Mouse (Mus musculus) embryonic facial prominence, embryonic 13.5 days (tissue): Measurements from ENCODE around the gene A930018P22Rik. TPM values are rescaled to one million over a fixed set of nuclear protein-coding genes. Genes with fewer than 3 reads are reported as not detected.

Experiments used
- ATAC-seq: fragments of 200-750 bp; cut with Nextera tagmentation; 2 replicates; pipeline ENCODE4 v1.8.0; 2017; ENCODE audit warnings: low read depth; ENCODE audit not compliant: insufficient number of reproducible peaks, insufficient read depth, low FRiP score, low TSS enrichment
- H3K27ac ChIP-seq: fragments of 300-500 bp; sonication (generic); 2 replicates; pipeline ENCODE4 v1.5.1; 2015; ENCODE audit warnings: moderate library complexity, mild to moderate bottlenecking, inconsistent platforms
- H3K27me3 ChIP-seq: fragments of 300-500 bp; sonication (generic); 2 replicates; pipeline ENCODE4 v1.6.1; 2015; ENCODE audit warnings: mild to moderate bottlenecking, inconsistent platforms
- H3K36me3 ChIP-seq: fragments of 300-500 bp; sonication (generic); 2 replicates; pipeline ENCODE4 v1.6.1; 2015; ENCODE audit warnings: mild to moderate bottlenecking, inconsistent platforms
- H3K4me1 ChIP-seq: fragments of 300-500 bp; sonication (generic); 2 replicates; pipeline ENCODE4 v1.6.1; 2015; ENCODE audit warnings: inconsistent platforms
- H3K4me2 ChIP-seq: fragments of 300-500 bp; sonication (generic); 2 replicates; pipeline ENCODE4 v1.6.1; 2015; ENCODE audit warnings: moderate library complexity, mild to moderate bottlenecking, inconsistent platforms
- H3K4me3 ChIP-seq: fragments of 300-500 bp; sonication (generic); 2 replicates; pipeline ENCODE4 v1.5.1; 2015; ENCODE audit warnings: mild to moderate bottlenecking, inconsistent platforms
- H3K9ac ChIP-seq: fragments of 300-500 bp; sonication (generic); 2 replicates; pipeline ENCODE4 v1.6.1; 2015; ENCODE audit warnings: mild to moderate bottlenecking, inconsistent platforms
- H3K9me3 ChIP-seq: fragments of 300-500 bp; sonication (generic); 2 replicates; pipeline ENCODE4 v1.6.1; 2016; ENCODE audit warnings: inconsistent platforms
- WGBS: fragments of 180-500 bp; shearing (Covaris S2); methylation state at CpG from one replicate; pipeline ENCODE4 v1.1.7; 2015; ENCODE audit warnings: mixed read lengths; 5-methylcytosine and 5-hydroxymethylcytosine counted together
- polyA plus RNA-seq: library from polyadenylated mRNA; unstranded; fragments of >200 nt; fragmentation: Nextera tagmentation; extraction: Ambion mirVana; gene quantifications from 2 replicates; pipeline ENCODE4 v1.2.1, GENCODE M21; 2015

The A930018P22Rik gene
- polyA plus RNA-seq, 1 experiment from 2014 or later = not detected

DNA sequence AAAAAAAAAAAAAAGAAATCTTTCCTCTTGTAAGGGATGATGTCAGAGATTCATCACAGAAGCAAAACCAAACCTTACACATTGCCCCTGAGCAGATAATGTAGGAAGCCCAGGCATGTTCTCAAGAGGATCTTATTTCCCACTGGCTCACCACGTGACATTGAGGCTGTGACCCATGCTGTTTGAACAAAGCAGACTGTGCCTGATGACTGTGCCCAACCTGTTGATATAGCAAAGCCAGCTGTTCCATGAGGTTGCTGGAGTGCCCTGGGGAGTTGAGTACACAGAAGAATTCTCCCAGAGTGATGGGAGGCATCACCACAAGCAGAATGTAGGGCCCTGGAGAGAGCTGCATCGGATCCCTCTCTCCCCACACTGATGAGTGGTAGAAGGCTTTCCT is 13.4 kb downstream of the A930018P22Rik start:
- Histone ChIP-seq H3K27ac (no peak overlapping the region), H3K36me3 (no peaks in the 10 kb centered on the region), H3K27me3 (no peaks in the 10 kb centered on the region), H3K4me1 (no peaks in the 10 kb centered on the region), H3K9ac (no peak overlapping the region), H3K4me2 (no peak overlapping the region), H3K9me3 (peaks cover 2% of the 10 kb centered on the region; the same call in 1 of the 2 replicates), H3K4me3 (no peak overlapping the region)
- no peak for ATAC-seq
- 56% methylated on average over 2 of the region's 2 CpGs for WGBS

DNA sequence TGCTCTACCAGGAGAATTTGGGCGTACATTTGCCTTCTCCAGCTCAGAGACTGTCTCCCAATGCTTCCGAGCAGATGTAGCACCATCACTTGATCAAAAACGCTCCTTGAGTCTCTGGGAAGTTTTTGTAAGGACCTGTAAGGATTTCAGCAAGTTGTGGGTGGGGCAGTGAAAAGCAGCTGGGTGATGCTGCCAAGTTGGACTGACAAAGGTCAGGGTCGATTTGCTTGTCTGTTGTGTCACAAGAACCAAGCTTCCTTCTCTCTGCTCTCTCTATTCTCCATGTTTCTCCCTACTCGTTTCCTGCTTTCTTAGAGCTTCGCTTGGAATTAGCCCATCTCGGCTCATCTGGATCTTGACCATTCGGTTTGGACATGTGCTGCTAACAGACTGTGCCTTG is 19.6 kb downstream of the A930018P22Rik start:
- H3K4me1 ChIP-seq = no peaks in the 10 kb centered on the region
- H3K9me3 ChIP-seq = peaks cover 2% of the 10 kb centered on the region; the same call in 1 of the 2 replicates
- H3K4me3 ChIP-seq = no peak overlapping the region
- H3K27ac ChIP-seq = no peak overlapping the region
- H3K27me3 ChIP-seq = no peaks in the 10 kb centered on the region
- ATAC-seq = no peak
- H3K36me3 ChIP-seq = no peaks in the 10 kb centered on the region
- WGBS = 86% methylated on average over 8 of the region's 8 CpGs
- no peak overlapping the region for H3K9ac ChIP-seq
- no peak overlapping the region for H3K4me2 ChIP-seq

DNA sequence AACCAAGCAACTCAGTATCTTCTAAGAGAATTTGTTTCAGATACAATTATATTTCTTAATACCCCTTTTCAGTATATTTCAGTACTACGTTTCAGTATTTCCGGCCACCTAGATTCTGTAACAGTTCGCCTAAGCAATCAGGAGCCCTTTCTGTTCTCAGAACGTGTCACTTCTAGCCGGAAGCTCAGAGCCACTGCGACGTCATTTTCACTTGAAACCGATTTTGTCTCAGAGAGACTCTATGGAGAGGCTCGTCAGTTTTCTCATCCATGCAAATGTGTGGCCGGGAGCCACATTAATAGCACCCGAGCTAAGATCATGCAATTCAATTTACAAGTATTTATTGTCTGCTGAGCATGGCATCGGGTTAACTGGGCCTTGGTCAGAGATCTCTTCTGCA is 21.4 kb downstream of the A930018P22Rik start:
- H3K27me3 ChIP-seq = no peaks in the 10 kb centered on the region
- no peak overlapping the region for H3K9ac ChIP-seq
- H3K27ac ChIP-seq = no peak overlapping the region
- H3K4me1 ChIP-seq = no peaks in the 10 kb centered on the region
- 89% methylated on average over 12 of the region's 12 CpGs for WGBS
- ATAC-seq = no peak
- H3K9me3 ChIP-seq = peaks cover under 1% of the 10 kb centered on the region; the same call in 1 of the 2 replicates
- no peaks in the 10 kb centered on the region for H3K36me3 ChIP-seq
- H3K4me2 ChIP-seq = no peak overlapping the region
- no peak overlapping the region for H3K4me3 ChIP-seq

DNA sequence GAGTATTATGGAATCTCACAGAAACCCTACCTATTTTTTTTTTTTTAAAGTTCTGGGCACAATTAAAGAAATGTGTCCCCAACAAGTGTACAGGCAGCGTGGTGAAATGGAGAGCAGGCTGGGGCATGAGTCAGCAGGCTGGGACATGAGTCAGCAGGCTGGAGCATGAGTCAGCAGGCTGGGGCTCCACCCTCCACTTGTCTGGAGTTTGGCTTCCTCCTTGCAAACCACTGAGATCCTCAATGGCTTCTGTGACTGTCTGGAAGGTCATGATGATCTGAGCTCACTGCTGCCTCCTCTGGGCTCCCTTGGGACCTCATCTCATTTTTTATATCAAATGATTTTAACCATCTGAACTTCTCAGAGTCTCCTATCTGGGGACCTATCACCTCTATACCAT is 23.4 kb downstream of the A930018P22Rik start:
- ATAC-seq = no peak
- 63% methylated on average over 1 of the region's 1 CpGs for WGBS
- H3K4me3 ChIP-seq = no peak overlapping the region

DNA sequence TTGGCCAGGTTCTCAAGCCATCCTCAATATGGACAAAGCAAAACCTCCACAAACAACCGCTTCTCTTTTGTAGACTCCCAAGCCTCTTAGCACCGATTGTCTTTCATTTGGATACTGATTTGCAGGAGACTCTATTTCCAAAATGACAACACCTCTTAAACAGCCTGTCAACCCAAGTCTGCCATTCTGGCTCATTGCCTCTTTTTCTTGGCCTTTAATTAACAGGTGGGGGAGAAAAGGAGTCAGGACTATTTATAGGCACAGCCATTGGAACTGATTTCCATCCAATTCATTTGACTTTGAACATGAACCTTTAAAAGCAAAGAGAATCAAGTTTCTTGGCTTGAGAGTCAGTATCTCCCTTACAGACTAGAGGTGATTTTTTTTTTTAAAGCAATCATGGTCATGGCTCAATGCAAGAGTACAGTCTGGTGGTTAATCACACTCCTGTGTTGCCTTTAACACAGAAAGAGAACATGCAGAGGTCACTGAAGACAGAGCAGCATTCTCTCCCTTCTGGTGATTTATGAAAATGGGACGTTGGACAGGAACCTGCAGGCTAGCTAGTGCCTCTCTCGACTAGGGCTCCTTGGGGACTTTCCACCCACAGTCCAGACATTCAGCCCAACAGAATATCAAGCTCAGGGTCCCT is 25.5 kb downstream of the A930018P22Rik start:
- H3K9ac ChIP-seq = no peak overlapping the region
- WGBS = 72% methylated on average over 4 of the region's 4 CpGs

More for the DNA sequence above, 23.4 kb downstream of the A930018P22Rik start:
- no peak overlapping the region for H3K4me2 ChIP-seq
- no peaks in the 10 kb centered on the region for H3K9me3 ChIP-seq
- H3K27ac ChIP-seq = no peak overlapping the region
- H3K9ac ChIP-seq = no peak overlapping the region
- no peaks in the 10 kb centered on the region for H3K4me1 ChIP-seq
- no peaks in the 10 kb centered on the region for H3K27me3 ChIP-seq
- no peaks in the 10 kb centered on the region for H3K36me3 ChIP-seq

DNA sequence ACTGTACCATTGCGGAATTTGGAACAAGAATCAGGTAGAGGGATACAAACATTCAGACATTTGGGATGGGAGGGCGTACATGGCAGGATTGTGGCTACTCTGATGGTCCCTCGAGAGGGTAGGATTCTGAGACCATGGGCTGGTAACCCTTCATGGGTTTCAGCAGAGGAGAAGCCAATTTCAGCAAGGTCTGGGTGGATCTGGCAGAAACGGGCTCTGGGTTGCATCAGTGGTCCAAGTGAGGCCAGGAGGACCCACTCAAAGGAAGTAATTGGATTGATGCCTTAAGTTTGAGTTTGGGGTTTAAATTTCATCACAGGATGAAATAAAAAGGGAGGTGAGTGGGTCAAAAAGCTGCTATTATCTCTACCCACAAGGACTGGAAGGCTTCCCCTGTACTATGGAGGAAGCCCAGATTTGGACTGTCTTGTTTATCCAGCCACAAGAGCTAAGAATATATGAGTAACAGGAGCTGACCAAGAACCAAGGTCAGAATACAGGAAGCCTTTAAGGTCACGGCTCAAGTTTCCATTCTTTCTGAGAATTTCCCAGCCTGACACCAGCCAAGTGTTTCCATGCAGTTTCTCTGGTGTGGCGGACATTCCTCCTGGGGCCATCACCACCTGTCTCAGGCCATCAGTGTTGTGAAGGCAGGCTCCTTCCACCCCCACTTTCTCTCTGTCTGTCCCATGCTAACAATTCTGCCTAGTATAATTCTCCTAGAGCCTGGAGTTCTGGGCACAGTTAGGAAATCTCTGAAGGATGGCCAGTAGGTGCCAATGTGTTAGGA is 28.2 kb downstream of the A930018P22Rik start:
- no peaks in the 10 kb centered on the region for H3K4me1 ChIP-seq
- H3K9me3 ChIP-seq = no peaks in the 10 kb centered on the region
- H3K9ac ChIP-seq = no peak overlapping the region
- H3K4me2 ChIP-seq = no peak overlapping the region
- no peak for ATAC-seq
- no peaks in the 10 kb centered on the region for H3K27me3 ChIP-seq
- H3K27ac ChIP-seq = no peak overlapping the region
- no peaks in the 10 kb centered on the region for H3K36me3 ChIP-seq
- 71% methylated on average over 6 of the region's 6 CpGs for WGBS
- H3K4me3 ChIP-seq = no peak overlapping the region

More for the DNA sequence above, 25.5 kb downstream of the A930018P22Rik start:
- Histone ChIP-seq H3K4me1 (no peaks in the 10 kb centered on the region), H3K9me3 (no peaks in the 10 kb centered on the region), H3K36me3 (no peaks in the 10 kb centered on the region), H3K27ac (no peak overlapping the region), H3K4me2 (no peak overlapping the region), H3K4me3 (no peak overlapping the region), H3K27me3 (no peaks in the 10 kb centered on the region)
- ATAC-seq = no peak

DNA sequence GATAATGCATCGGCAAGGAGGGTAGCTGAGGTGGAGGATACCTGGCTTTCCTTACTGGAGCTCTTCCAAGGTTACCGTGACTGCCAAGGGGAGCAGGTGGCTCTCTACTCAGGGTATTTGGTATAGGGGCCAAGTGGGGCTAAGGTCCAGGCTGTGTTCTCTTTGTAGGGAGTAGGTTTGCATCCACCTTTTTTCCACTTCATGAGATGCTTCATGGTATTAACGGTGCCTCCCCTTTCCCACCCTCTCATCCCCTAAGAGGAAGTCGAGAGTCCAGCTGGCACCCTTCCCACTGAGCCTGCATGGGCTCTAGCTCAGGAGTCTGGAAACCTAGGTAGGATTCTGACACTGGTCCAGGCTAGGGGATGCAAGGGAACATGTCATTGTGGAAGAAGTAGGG is 30.8 kb downstream of the A930018P22Rik start:
- Histone ChIP-seq H3K27me3 (no peaks in the 10 kb centered on the region), H3K4me2 (no peak overlapping the region), H3K9ac (no peak overlapping the region), H3K36me3 (no peaks in the 10 kb centered on the region), H3K4me1 (no peaks in the 10 kb centered on the region), H3K27ac (no peak overlapping the region), H3K4me3 (no peak overlapping the region), H3K9me3 (no peaks in the 10 kb centered on the region)
- no peak for ATAC-seq
- WGBS = 86% methylated on average over 4 of the region's 4 CpGs

DNA sequence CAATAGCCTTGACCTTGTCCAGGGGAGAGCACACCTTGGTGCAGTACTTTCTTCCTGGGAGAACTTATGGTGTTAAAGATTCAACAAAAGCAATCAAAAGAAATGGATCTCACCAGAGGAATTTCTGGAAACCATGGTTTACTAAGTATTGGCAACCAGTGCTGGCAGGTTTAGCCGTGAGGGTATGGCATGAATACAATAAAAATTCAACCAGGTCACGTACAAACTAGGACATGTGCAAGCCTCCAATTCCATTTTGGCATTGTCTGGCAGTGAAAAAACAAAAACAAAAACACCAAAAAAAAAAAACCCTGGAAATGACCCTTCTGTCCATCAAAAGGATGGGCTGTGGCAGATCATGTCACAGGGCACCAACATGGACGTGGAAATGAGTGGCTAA is 31.3 kb downstream of the A930018P22Rik start:
- H3K9me3 ChIP-seq = no peaks in the 10 kb centered on the region
- WGBS = 80% methylated on average over 3 of the region's 3 CpGs
- no peak for ATAC-seq

DNA sequence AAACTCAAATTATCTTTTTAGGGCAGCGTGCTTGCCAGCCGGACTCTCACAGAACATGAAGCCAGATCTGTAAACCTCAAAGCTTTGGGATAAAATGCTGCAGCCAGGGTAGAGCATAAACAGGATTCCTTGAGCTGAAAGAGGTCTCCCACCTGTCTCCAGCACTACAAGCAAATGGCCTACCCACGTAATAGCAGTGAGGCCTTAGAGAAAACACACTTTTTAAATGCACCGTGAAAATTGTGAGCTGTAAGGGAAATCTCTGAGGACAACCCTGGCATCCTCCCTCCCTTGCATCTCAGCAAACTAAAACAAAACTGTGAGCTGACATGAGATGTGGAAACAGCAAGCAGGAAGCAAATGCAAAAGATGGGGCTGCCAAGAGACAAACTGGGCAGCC is 35.3 kb downstream of the A930018P22Rik start:
- Histone ChIP-seq H3K27me3 (no peaks in the 10 kb centered on the region), H3K9me3 (no peaks in the 10 kb centered on the region), H3K9ac (no peak overlapping the region), H3K27ac (no peak overlapping the region; the same call in 1 of the 2 replicates), H3K4me1 (no peaks in the 10 kb centered on the region), H3K4me2 (no peak overlapping the region), H3K36me3 (no peaks in the 10 kb centered on the region), H3K4me3 (no peak overlapping the region)
- no peak for ATAC-seq
- 60% methylated on average over 4 of the region's 4 CpGs for WGBS

More for the DNA sequence above, 31.3 kb downstream of the A930018P22Rik start:
- no peak overlapping the region for H3K4me2 ChIP-seq
- no peak overlapping the region for H3K4me3 ChIP-seq
- no peaks in the 10 kb centered on the region for H3K4me1 ChIP-seq
- no peaks in the 10 kb centered on the region for H3K27me3 ChIP-seq
- no peak overlapping the region for H3K27ac ChIP-seq
- no peak overlapping the region for H3K9ac ChIP-seq
- no peaks in the 10 kb centered on the region for H3K36me3 ChIP-seq

DNA sequence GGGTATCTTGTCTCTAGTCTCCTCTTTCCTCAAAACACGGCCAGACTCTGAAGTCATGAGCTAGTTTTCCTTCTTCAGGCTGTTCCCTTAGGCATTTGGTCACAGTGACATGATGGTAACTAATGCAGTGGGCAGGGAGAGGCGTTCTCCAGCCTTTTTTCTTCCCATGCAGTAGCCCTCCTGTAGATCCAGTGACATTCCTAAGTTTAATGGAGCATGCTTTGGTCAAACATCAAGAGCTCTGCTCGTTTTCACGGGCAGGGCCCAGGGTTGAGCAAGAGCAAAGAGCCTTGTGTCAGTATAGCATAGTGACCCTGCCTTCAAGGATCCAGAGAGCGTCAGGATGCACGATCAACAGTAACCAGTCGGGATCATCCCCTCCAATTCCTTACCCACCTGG is 40.8 kb downstream of the A930018P22Rik start:
- Histone ChIP-seq H3K4me1 (no peaks in the 10 kb centered on the region), H3K27ac (no peak overlapping the region), H3K4me3 (no peak overlapping the region), H3K9me3 (no peaks in the 10 kb centered on the region), H3K36me3 (no peaks in the 10 kb centered on the region), H3K27me3 (no peaks in the 10 kb centered on the region), H3K4me2 (no peak overlapping the region), H3K9ac (no peak overlapping the region)
- ATAC-seq = no peak
- WGBS = 78% methylated on average over 7 of the region's 7 CpGs

DNA sequence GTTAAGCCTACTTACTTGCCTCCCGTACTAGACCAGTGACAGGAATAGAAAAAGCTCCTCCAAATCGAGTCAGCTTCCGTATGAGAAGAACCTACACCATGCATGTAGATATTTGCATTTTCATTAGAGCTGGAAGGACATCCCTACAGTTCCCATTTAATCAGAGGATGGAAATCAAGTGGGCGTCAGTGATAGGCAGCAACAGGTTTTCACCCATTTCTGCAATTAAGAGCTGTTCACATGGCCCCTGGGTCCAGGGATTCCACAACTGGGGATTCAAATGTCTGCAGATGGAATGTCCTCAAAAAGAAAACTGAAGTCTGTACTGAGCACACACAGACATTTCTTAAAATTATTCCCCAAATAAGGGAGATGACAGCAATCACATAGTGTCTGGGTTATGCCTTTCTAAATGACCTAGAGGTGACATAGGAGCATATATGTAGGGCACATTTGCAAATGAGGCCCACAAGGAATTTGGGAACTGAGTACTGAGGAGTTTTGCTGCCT is 41.5 kb downstream of the A930018P22Rik start:
- no peaks in the 10 kb centered on the region for H3K27me3 ChIP-seq

DNA sequence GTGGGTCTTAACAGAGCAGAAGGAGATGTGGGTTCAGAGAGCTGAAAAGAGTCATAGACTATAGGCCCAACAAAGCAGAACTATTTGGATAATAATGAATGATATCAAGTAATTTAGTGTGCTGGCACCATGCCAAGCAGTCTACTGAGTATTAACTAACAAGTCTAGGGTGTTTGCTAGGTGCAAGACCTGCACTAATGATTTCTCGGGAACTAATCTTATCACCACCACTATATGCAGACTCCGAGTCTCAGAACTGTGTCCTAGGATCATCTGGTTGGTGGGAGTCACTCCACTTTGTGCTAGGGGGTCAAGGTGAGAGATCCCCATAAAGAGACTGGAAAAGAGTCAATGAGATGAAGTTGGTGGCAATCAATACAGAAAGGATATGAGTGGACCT is 43.1 kb downstream of the A930018P22Rik start:
- H3K9ac ChIP-seq = no peak overlapping the region
- no peak for ATAC-seq
- H3K36me3 ChIP-seq = no peaks in the 10 kb centered on the region
- H3K27me3 ChIP-seq = no peaks in the 10 kb centered on the region
- no peaks in the 10 kb centered on the region for H3K9me3 ChIP-seq
- no peak overlapping the region for H3K4me3 ChIP-seq
- H3K4me1 ChIP-seq = no peaks in the 10 kb centered on the region
- H3K4me2 ChIP-seq = no peak overlapping the region
- no peak overlapping the region for H3K27ac ChIP-seq
- 94% methylated on average over 2 of the region's 2 CpGs for WGBS

More for the DNA sequence above, 41.5 kb downstream of the A930018P22Rik start:
- Histone ChIP-seq H3K4me2 (no peak overlapping the region), H3K9me3 (no peaks in the 10 kb centered on the region), H3K4me1 (no peaks in the 10 kb centered on the region), H3K27ac (no peak overlapping the region), H3K9ac (no peak overlapping the region), H3K4me3 (no peak overlapping the region), H3K36me3 (no peaks in the 10 kb centered on the region)
- WGBS = 87% methylated on average over 4 of the region's 4 CpGs
- ATAC-seq = no peak
